Mouse (Mus musculus) naive thymus-derived CD4-positive, alpha-beta T cell, adult 2 months (primary cell): ENCODE data around the gene Zfp467.
A peak's percentile ranks its signal among the peaks of the same experiment; 100 is the strongest.

Experiments used
- DNase-seq: peaks from one replicate; pipeline ENCODE4 v3.0.0-alpha.2; 2011; ENCODE audit warnings: low read depth

Zfp467 gene

GRCm38 (mm10) chr6:48411193-48412092, 34.2 kb downstream of the Zfp467 start:
- DNase-seq, result no peak

GRCm38 (mm10) chr6:48410551-48410950, 35.1 kb downstream of the Zfp467 start:
- DNase-seq, result no peak

DNA sequence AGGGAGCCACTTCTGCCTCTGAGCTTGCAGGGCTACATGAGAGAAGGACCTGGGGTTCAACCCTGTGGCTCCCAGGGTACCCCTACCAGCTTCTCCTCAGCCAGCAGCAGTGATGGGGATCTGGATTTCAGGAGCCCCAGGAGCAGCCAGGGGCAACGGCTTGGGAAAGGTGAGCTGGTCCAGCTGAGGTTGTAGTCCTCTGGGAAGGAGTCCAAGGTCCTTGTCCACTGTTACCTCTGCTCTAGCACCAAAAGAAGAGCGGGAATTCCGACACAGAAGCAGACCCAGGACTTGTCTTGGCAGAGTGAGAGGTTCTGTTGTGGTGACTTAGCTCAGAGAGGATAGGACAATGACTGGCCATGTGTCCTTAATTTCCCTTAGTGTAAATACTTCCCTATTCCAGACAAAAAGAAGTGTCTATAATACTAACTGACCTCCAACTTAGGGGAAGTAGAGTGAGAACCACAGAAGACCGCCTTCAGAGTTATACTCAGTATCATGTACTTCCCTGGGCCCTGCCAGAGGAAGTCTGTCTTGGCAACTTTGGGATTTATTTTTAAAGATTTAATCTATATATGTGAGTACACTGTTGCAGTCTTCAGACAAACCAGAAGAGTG, 35.8 kb downstream of the Zfp467 start:
- no peak for DNase-seq

- DNase-seq, result no peak
Observed at GRCm38 (mm10) chr6:48404071-48404470, 41.6 kb downstream of the Zfp467 start.

DNA sequence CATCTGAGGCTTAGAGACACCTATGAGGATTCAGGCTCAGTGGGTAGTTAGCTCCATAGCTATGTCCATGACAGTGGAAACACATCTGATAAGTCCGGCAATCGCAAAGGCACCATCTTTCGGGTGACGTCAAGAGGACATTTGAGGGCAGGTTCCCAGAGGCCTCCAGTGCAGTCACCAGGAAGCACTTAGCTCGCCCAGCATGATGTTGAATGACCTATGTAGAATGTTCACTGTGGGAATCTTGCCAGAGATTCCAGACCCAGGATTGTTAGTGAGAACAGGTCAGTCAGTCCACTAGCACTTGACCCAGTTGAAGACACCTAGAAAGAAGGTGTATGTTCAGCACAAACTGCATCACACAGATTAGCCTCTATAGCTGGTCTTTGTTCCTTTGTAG, 45.7 kb downstream of the Zfp467 start:
- DNase-seq, result no peak

GRCm38 (mm10) chr6:48397336-48397735, 48.3 kb downstream of the Zfp467 start:
- peak; percentile 46 for DNase-seq

- no peak for DNase-seq
Observed at GRCm38 (mm10) chr6:48396686-48397085, 48.9 kb downstream of the Zfp467 start.

DNA sequence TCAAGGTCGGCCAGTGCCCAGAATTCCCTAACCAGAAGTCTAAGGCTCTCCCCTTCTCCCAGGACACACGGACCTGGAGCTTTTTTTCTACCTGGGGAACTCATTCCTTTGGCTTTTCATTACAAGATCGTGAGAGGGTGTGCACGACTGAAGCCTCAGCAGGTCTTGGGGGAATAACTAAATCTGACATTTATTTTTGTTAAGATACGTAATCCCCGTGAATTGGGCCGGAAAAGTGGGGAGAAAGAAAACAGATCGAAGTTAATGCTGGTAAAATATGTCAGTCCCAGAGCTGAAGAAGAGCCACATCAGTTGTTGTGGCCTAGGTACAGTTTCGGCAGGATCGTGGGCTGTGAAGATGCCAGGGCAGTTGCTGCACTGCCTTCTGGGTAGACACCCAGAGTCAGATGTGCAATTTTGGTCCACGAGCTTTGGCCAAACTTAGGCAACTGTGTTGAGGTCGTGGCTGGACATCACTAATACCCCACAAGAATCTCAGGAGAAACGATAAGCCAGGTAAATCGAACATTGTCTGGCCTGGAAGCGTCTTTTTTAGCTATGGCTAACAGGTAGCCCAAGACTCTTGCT, 49.5 kb downstream of the Zfp467 start:
- DNase-seq, result no peak

DNA sequence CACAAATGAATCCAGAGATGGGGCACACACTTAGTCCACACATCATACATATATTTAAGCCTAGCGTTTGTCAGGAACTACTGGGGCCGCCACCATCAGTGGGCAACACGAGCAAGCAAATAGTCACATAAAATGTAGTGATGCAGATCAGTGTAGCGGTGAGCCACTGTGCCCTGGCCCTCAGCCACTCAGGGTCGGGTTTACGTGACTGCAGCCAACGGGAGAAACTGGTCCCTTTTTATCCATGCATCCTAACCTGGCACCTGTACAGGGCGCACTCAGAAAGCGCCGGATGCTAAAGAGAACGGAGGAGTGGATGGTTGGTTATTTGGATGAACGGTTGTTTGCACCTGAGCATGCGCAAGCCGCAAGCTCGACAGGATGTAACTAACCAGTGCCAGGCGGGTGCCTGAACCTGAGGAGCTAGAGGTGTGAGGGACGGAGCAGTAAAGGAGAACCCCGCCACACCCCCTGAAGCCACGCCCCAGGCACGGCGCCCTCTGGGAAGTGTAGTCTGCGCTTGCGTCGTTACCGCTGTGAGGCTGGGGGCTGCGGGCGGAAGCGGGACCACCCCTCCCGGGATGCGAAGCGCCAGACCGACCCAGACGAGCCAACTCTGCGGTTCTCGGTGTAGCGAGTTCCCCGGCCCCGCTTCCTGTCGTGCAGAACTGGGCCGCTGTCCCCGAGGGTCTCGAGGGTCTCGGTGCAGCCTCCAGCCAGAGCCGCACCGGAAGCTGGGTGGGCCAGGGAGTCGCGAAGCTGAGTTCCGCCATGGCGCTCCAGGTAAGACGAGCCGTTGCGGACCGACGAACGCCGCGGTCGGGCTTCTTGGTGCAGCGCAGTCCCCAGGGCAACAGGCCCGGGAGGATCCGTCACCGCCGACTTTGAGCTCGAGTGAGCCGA, 50.3 kb downstream of the Zfp467 start, which contains the start of gene Krba1:
Gene Krba1, plus strand, starts transcription at position 482 of the 903 bp plus-strand sequence.
- peak; percentile 92 for DNase-seq

- DNase-seq, result no peak
Observed at GRCm38 (mm10) chr6:48393811-48394210, 51.8 kb downstream of the Zfp467 start.

DNA sequence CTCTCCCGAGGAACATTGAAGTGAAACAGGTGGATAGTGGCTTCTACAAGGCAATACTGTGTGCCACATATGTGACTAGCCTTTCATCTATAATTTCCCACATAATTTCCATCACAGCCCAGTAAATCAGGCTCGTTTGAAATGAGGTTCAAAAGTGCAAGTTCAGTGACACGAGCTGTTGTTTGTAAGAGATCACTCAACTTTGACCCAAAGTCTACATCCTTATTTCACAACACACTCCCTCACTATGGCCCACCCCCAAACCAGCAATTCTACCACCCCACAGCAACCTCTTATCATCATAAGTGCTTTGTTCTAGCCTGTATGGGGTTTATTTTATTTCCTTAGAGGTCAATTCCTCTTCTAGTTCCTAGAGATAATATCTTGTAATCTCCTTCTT, 57.4 kb downstream of the Zfp467 start:
- DNase-seq, result no peak
